Mouse (Mus musculus) CD4-positive, CD25-positive, alpha-beta regulatory T cell (primary cell): ENCODE results near the gene Prss1. TPM values are rescaled to one million over a fixed set of nuclear protein-coding genes. Genes with fewer than 3 reads are reported as not detected.

Source experiments
- polyA plus RNA-seq: library from polyadenylated mRNA; unstranded; fragments of 100-300 nt; shearing (Covaris generic); gene quantifications from one replicate; pipeline ENCODE4 v1.2.1, GENCODE M21; 2017

The Prss1 gene
- not detected for polyA plus RNA-seq

DNA sequence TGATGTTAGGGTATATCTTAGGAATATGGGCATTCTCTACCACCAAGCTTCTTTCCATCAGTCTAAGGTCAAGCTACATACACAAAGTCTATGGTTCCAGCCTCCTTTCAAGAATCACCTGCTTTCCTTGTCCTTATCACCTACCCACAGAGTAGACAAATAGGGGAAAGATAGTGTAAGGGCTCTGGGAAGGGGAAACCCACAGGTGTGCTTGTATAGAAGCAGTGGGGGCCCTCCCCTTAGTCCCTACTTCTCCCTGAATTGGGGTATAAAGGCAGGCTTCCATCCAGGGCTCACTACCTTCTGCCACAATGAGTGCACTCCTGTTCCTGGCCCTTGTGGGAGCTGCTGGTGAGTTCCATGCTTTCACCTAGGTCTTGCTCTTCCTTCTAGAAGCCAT lies at the start of gene Prss1:
Gene Prss1, plus strand, starts transcription at position 301 of the 400 bp plus-strand sequence.

GRCm38 (mm10) chr6:41446045-41446444 lies 12.7 kb upstream of the Prss1 start, which contains the start of gene Gm10334:
TSS of gene Gm10334 (minus strand) at chr6:41446145.

Other genes starting within 250 kb of the Prss1 start
- gene Try4, start 156.7 kb upstream of the Prss1 start, polyA plus RNA-seq = not detected
- 0.47 TPM for gene Try5, start 142.1 kb upstream of the Prss1 start, polyA plus RNA-seq
- not detected for gene Try10, start 104.8 kb upstream of the Prss1 start, polyA plus RNA-seq
- not detected for gene Prss3, start 81.3 kb upstream of the Prss1 start, polyA plus RNA-seq
- not detected for gene Gm5771, start 66.6 kb upstream of the Prss1 start, polyA plus RNA-seq
- not detected for gene Gm10334, start 12.8 kb upstream of the Prss1 start, polyA plus RNA-seq
- gene Prss2, start 62.9 kb downstream of the Prss1 start, polyA plus RNA-seq = 2.6 TPM
- 63.9 TPM for gene Ephb6, start 146.6 kb downstream of the Prss1 start, polyA plus RNA-seq
- gene Trpv6, start 177.5 kb downstream of the Prss1 start, polyA plus RNA-seq = 1.2 TPM
- not detected for gene Trpv5, start 221.8 kb downstream of the Prss1 start, polyA plus RNA-seq
- gene Llcfc1, start 225.5 kb downstream of the Prss1 start, polyA plus RNA-seq = not detected
- gene Kel, start 245.4 kb downstream of the Prss1 start, polyA plus RNA-seq = not detected